Comparison of ENCODE assay signal across 8 mouse cellular contexts in the genomic region with DNA sequence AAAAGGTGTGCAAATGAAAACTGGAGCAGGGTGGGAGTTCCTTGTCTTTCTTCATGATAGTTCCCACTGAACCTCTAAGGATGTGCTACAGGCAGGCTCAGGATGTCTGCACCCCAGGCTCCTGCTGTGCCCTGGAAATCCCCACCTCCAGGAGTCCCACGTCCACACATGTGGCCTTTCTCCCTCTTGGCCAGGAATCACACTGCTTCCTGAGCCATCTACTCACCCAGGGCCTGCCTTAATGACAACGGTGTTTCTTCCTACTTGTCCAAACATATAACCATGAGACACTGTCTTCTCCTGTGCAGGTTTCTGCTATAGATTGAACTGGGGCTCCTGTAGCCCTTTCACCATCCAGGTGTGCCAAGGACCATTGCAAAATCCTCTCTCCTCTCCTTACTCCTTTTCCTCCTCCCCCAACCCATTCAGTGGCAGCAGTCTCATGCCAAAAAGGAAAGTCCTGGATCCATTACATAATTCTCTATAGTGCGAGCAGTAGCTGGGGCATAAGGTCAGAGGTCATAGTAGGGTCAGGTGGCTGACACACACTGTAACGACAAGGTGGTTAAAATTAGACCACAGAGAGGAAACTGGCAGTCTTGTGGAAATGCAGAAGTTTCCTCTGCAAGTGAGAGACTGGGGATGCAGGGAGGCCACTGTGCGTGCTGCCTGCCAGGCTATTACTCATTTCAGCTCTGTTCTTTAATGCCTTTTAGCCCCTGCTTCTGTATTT. TPM values are rescaled to one million over a fixed set of nuclear protein-coding genes. Genes with fewer than 3 reads are reported as not detected.
A peak's percentile ranks its signal among the peaks of the same experiment; 100 is the strongest.
DNase-seq lines count a peak whose midpoint lies in the region; TF ChIP-seq lines count a peak whose summit lies in the region.

No protein-coding gene starts in this region.

- TF ChIP-seq CTCF in left cerebral cortex, adult 2 months (IDR thresholded peaks at IDR 0.05) = no peak

- no peak overlapping the region for H3K4me3 ChIP-seq in left cerebral cortex, adult 2 months

- peak overlapping the region; percentile 56; the same call in 1 of the 2 replicates for H3K27ac ChIP-seq in left cerebral cortex, adult 2 months

- intact Hi-C loops in left cerebral cortex, adult 2 months (cut with DNase I) = no loop called here

- DNase-seq in left cerebral cortex, adult 2 months (ENCODE audit: extremely low spot score in 1 of 2, low spot score in 2 of 2) = no peak
- DNase-seq in left cerebral cortex, adult 8-10 months (ENCODE audit: low spot score in 2 of 2) = no peak
- peak; percentile 77 for DNase-seq in gonadal fat pad, adult 2 months (ENCODE audit: low read depth)
- DNase-seq in kidney, postnatal 4 days = peak; percentile 65 to 78
- DNase-seq in natural killer cell, adult 2 months (ENCODE audit: low spot score in 2 of 2) = peak; percentile 39 to 62
- DNase-seq in cerebellum, postnatal 25 days = no peak
- DNase-seq in retina, postnatal 1 day = no peak
- no peak for DNase-seq in ovary, postnatal 36 days (ENCODE audit: low spot score)

RNA-seq across cellular contexts. Expression of gene Hic1, which starts 32.5 kb away (rescaled TPM):
- 1 to 10 TPM; 3.3 to 3.9 TPM for total RNA-seq in left cerebral cortex, adult 2 months (2021)
- 1 to 10 TPM; 3.2 to 3.7 (median 3.4) TPM for total RNA-seq in left cerebral cortex, adult 8-10 months (2022)
- 16.8 and 20.4 TPM in 2 replicates for polyA plus RNA-seq in gonadal fat pad, adult 2 months (2012; rRNA removed)

RNA-seq across cellular contexts. Expression of gene Ovca2, which starts 41.8 kb away (rescaled TPM):
- 10 to 100 TPM; 12.1 to 12.7 TPM for total RNA-seq in left cerebral cortex, adult 2 months (2021)
- total RNA-seq in left cerebral cortex, adult 8-10 months (2022) = 10 to 100 TPM; 12.8 to 13.5 (median 13.2) TPM
- polyA plus RNA-seq in gonadal fat pad, adult 2 months (2012; rRNA removed) = 20.8 and 22.0 TPM in 2 replicates

RNA-seq across cellular contexts. Expression of gene Dph1, which starts 54.2 kb away (rescaled TPM):
- total RNA-seq in left cerebral cortex, adult 2 months (2021) = 10 to 100 TPM; 27.9 to 28.9 TPM
- total RNA-seq in left cerebral cortex, adult 8-10 months (2022) = 10 to 100 TPM; 22.7 to 28.7 (median 27.0) TPM
- polyA plus RNA-seq in gonadal fat pad, adult 2 months (2012; rRNA removed) = 30.2 and 42.4 TPM in 2 replicates

RNA-seq across cellular contexts. Expression of gene Rtn4rl1, which starts 56.8 kb away (rescaled TPM):
- 10 to 100 TPM; 89.0 to 99.0 TPM for total RNA-seq in left cerebral cortex, adult 2 months (2021)
- total RNA-seq in left cerebral cortex, adult 8-10 months (2022) = 10 to 100 TPM; 67.2 to 72.6 (median 67.9) TPM
- polyA plus RNA-seq in gonadal fat pad, adult 2 months (2012; rRNA removed) = 18.3 and 27.8 TPM in 2 replicates

Comparison
In these comparisons a context has a peak if more than half of its experiments do, and no peak if none do; other contexts are left out.
1. DNase-seq: peak in gonadal fat pad, adult 2 months (single experiment), kidney, postnatal 4 days (2 of 2) and natural killer cell, adult 2 months (2 of 2); none in left cerebral cortex, adult 2 months (0 of 2), left cerebral cortex, adult 8-10 months (0 of 2), cerebellum, postnatal 25 days (0 of 2), retina, postnatal 1 day (single experiment) and ovary, postnatal 36 days (single experiment).